Mouse (Mus musculus): Measurements from ENCODE around the gene Zfp414. TPM values are rescaled to one million over a fixed set of nuclear protein-coding genes. Genes with fewer than 3 reads are reported as not detected.

Zfp414 gene
- total and polyA plus RNA-seq, 2 experiments from 2014 or later, result 20.3 to 29.0 TPM

- Histone ChIP-seq H3K36me3 (replicated peaks; ENCODE audit: control insufficient read depth, insufficient read depth, low read length) (peaks cover 98% of the 10 kb centered on the region), H3K4me3 (ENCODE audit: low read depth, low read length) (no peak overlapping the region), H3K4me1 (ENCODE audit: control insufficient read depth, insufficient read depth) (no peaks in the 10 kb centered on the region), H3K9me3 (replicated peaks; ENCODE audit: control insufficient read depth, low read length) (no peaks in the 10 kb centered on the region), H3K4me2 (ENCODE audit: low read depth, low read length) (no peak overlapping the region), H3K27me3 (ENCODE audit: control insufficient read depth, insufficient read depth, low read length) (no peaks in the 10 kb centered on the region), H3K27ac (ENCODE audit: low read depth) (no peak overlapping the region), H3K9ac (replicated peaks; ENCODE audit: low read depth, low read length) (no peak overlapping the region)
- no peak for TF ChIP-seq EP300 (IDR thresholded peaks at IDR 0.05; ENCODE audit: low read depth)
- TF ChIP-seq CTCF (IDR thresholded peaks at IDR 0.05; ENCODE audit: low read depth), result no peak
- DNase-seq (ENCODE audit: low spot score) (no peak), ATAC-seq (ENCODE audit: insufficient read depth, low read depth) (peak; percentile 27; the same call in 1 of the 2 replicates)
- WGBS, result 97% methylated on average over 34 of the region's 34 CpGs
These were observed 21.0 kb downstream of the Zfp414 start for GRCm38 (mm10) chr17:33649781-33650475.

GRCm38 (mm10) chr17:33666813-33667212 is 37.9 kb downstream of the Zfp414 start:
- H3K4me3 ChIP-seq (ENCODE audit: low read depth, low read length), result no peak overlapping the region
- H3K27me3 ChIP-seq (ENCODE audit: control insufficient read depth, insufficient read depth, low read length), result no peaks in the 10 kb centered on the region
- no peaks in the 10 kb centered on the region for H3K9me3 ChIP-seq (replicated peaks; ENCODE audit: control insufficient read depth, low read length)
- H3K4me2 ChIP-seq (ENCODE audit: low read depth, low read length), result no peak overlapping the region
- WGBS, result 13% methylated on average over 3 of the region's 3 CpGs
- TF ChIP-seq EP300 (IDR thresholded peaks at IDR 0.05; ENCODE audit: low read depth) (no peak), CTCF (IDR thresholded peaks at IDR 0.05; ENCODE audit: low read depth) (no peak)
- no peak overlapping the region; the same call in 1 of the 2 replicates for H3K27ac ChIP-seq (ENCODE audit: low read depth)
- no peak for ATAC-seq (ENCODE audit: insufficient read depth, low read depth)
- no peaks in the 10 kb centered on the region for H3K4me1 ChIP-seq (ENCODE audit: control insufficient read depth, insufficient read depth)
- DNase-seq (ENCODE audit: low spot score), result no peak
- H3K9ac ChIP-seq (replicated peaks; ENCODE audit: low read depth, low read length), result no peak overlapping the region
- H3K36me3 ChIP-seq (replicated peaks; ENCODE audit: control insufficient read depth, insufficient read depth, low read length), result peaks cover 58% of the 10 kb centered on the region

GRCm38 (mm10) chr17:33669681-33670080 is 40.8 kb downstream of the Zfp414 start:
- 95% methylated on average over 3 of the region's 3 CpGs for WGBS
- no peaks in the 10 kb centered on the region for H3K9me3 ChIP-seq (replicated peaks; ENCODE audit: control insufficient read depth, low read length)
- H3K9ac ChIP-seq (replicated peaks; ENCODE audit: low read depth, low read length), result no peak overlapping the region
- H3K4me2 ChIP-seq (ENCODE audit: low read depth, low read length), result no peak overlapping the region
- TF ChIP-seq CTCF (IDR thresholded peaks at IDR 0.05; ENCODE audit: low read depth) (no peak), EP300 (IDR thresholded peaks at IDR 0.05; ENCODE audit: low read depth) (no peak)
- no peak overlapping the region for H3K27ac ChIP-seq (ENCODE audit: low read depth)
- ATAC-seq (ENCODE audit: insufficient read depth, low read depth), result no peak
- no peaks in the 10 kb centered on the region for H3K27me3 ChIP-seq (ENCODE audit: control insufficient read depth, insufficient read depth, low read length)
- peaks cover 41% of the 10 kb centered on the region for H3K36me3 ChIP-seq (replicated peaks; ENCODE audit: control insufficient read depth, insufficient read depth, low read length)
- no peaks in the 10 kb centered on the region for H3K4me1 ChIP-seq (ENCODE audit: control insufficient read depth, insufficient read depth)
- H3K4me3 ChIP-seq (ENCODE audit: low read depth, low read length), result no peak overlapping the region
- no peak for DNase-seq (ENCODE audit: low spot score)

- no peak overlapping the region for H3K27ac ChIP-seq (ENCODE audit: low read depth)
- no peak overlapping the region for H3K4me3 ChIP-seq (ENCODE audit: low read depth, low read length)
- no peaks in the 10 kb centered on the region for H3K9me3 ChIP-seq (replicated peaks; ENCODE audit: control insufficient read depth, low read length)
- ATAC-seq (ENCODE audit: insufficient read depth, low read depth) (no peak), DNase-seq (ENCODE audit: low spot score) (no peak)
- H3K4me1 ChIP-seq (ENCODE audit: control insufficient read depth, insufficient read depth), result peaks cover 12% of the 10 kb centered on the region; the same call in 1 of the 2 replicates
- no peak overlapping the region for H3K9ac ChIP-seq (replicated peaks; ENCODE audit: low read depth, low read length)
- no peak for TF ChIP-seq CTCF (IDR thresholded peaks at IDR 0.05; ENCODE audit: low read depth)
- no peak for TF ChIP-seq EP300 (IDR thresholded peaks at IDR 0.05; ENCODE audit: low read depth)
- H3K27me3 ChIP-seq (ENCODE audit: control insufficient read depth, insufficient read depth, low read length), result no peaks in the 10 kb centered on the region
- H3K36me3 ChIP-seq (replicated peaks; ENCODE audit: control insufficient read depth, insufficient read depth, low read length), result peaks cover 24% of the 10 kb centered on the region
- no peak overlapping the region for H3K4me2 ChIP-seq (ENCODE audit: low read depth, low read length)
- WGBS, result 83% methylated on average over 1 of the region's 1 CpGs
These were observed 44.9 kb downstream of the Zfp414 start for GRCm38 (mm10) chr17:33673837-33674236.

GRCm38 (mm10) chr17:33675452-33675851 is 46.6 kb downstream of the Zfp414 start:
- H3K4me3 ChIP-seq (ENCODE audit: low read depth, low read length), result no peak overlapping the region
- H3K9me3 ChIP-seq (replicated peaks; ENCODE audit: control insufficient read depth, low read length), result no peaks in the 10 kb centered on the region
- peaks cover 22% of the 10 kb centered on the region for H3K4me1 ChIP-seq (ENCODE audit: control insufficient read depth, insufficient read depth)
- no peak overlapping the region for H3K27ac ChIP-seq (ENCODE audit: low read depth)
- TF ChIP-seq EP300 (IDR thresholded peaks at IDR 0.05; ENCODE audit: low read depth) (no peak), CTCF (IDR thresholded peaks at IDR 0.05; ENCODE audit: low read depth) (no peak)
- ATAC-seq (ENCODE audit: insufficient read depth, low read depth), result no peak
- peaks cover 20% of the 10 kb centered on the region for H3K36me3 ChIP-seq (replicated peaks; ENCODE audit: control insufficient read depth, insufficient read depth, low read length)
- no peak overlapping the region for H3K4me2 ChIP-seq (ENCODE audit: low read depth, low read length)
- H3K9ac ChIP-seq (replicated peaks; ENCODE audit: low read depth, low read length), result no peak overlapping the region
- no peak for DNase-seq (ENCODE audit: low spot score)
- H3K27me3 ChIP-seq (ENCODE audit: control insufficient read depth, insufficient read depth, low read length), result no peaks in the 10 kb centered on the region

GRCm38 (mm10) chr17:33676086-33676485 is 47.2 kb downstream of the Zfp414 start:
- Histone ChIP-seq H3K9me3 (replicated peaks; ENCODE audit: control insufficient read depth, low read length) (no peaks in the 10 kb centered on the region), H3K36me3 (replicated peaks; ENCODE audit: control insufficient read depth, insufficient read depth, low read length) (peaks cover 20% of the 10 kb centered on the region), H3K4me2 (ENCODE audit: low read depth, low read length) (no peak overlapping the region), H3K27me3 (ENCODE audit: control insufficient read depth, insufficient read depth, low read length) (no peaks in the 10 kb centered on the region), H3K4me1 (ENCODE audit: control insufficient read depth, insufficient read depth) (peaks cover 26% of the 10 kb centered on the region), H3K27ac (ENCODE audit: low read depth) (no peak overlapping the region), H3K9ac (replicated peaks; ENCODE audit: low read depth, low read length) (no peak overlapping the region), H3K4me3 (ENCODE audit: low read depth, low read length) (no peak overlapping the region)
- no peak for TF ChIP-seq CTCF (IDR thresholded peaks at IDR 0.05; ENCODE audit: low read depth)
- no peak for TF ChIP-seq EP300 (IDR thresholded peaks at IDR 0.05; ENCODE audit: low read depth)
- WGBS, result 80% methylated on average over 2 of the region's 2 CpGs
- DNase-seq (ENCODE audit: low spot score) (no peak), ATAC-seq (ENCODE audit: insufficient read depth, low read depth) (no peak)

Data from heart, postnatal 0 days (tissue).